Mouse (Mus musculus) forebrain, postnatal 0 days (tissue): ENCODE results near the gene Hmga1. TPM values are rescaled to one million over a fixed set of nuclear protein-coding genes. Genes with fewer than 3 reads are reported as not detected.

ENCODE experiments used
- ATAC-seq: fragments of 200-750 bp; cut with Nextera tagmentation; 2 replicates; pipeline ENCODE4 v1.8.0; 2017; ENCODE audit warnings: mild to moderate bottlenecking, moderate library complexity
- DNase-seq: peaks from one replicate; pipeline ENCODE4 v3.0.0-alpha.2; 2015
- H3K27ac ChIP-seq: fragments of 300-500 bp; sonication (generic); 2 replicates; pipeline ENCODE4 v1.5.1; 2014; ENCODE audit warnings: low read depth, mild to moderate bottlenecking, antibody characterized with exemption, low read length, moderate library complexity, mixed read lengths
- H3K27me3 ChIP-seq: fragments of 300-500 bp; sonication (generic); 2 replicates; pipeline ENCODE4 v1.6.1; 2014; ENCODE audit warnings: mild to moderate bottlenecking, low read length, mixed read lengths; ENCODE audit not compliant: insufficient read depth
- H3K36me3 ChIP-seq: fragments of 300-500 bp; sonication (generic); 2 replicates; pipeline ENCODE4 v1.6.1; 2014; ENCODE audit warnings: mild to moderate bottlenecking, moderate library complexity; ENCODE audit not compliant: insufficient read depth
- H3K4me1 ChIP-seq: fragments of 300-500 bp; sonication (generic); 2 replicates; pipeline ENCODE4 v1.6.1; 2014; ENCODE audit warnings: antibody characterized with exemption; ENCODE audit not compliant: insufficient read depth
- H3K4me2 ChIP-seq: fragments of 300-500 bp; sonication (generic); 2 replicates; pipeline ENCODE4 v1.6.1; 2014; ENCODE audit warnings: low read depth, mild to moderate bottlenecking, moderate library complexity
- H3K4me3 ChIP-seq: fragments of 300-500 bp; sonication (generic); 2 replicates; pipeline ENCODE4 v1.5.1; 2014; ENCODE audit warnings: low read depth, low read length, mixed read lengths
- H3K9ac ChIP-seq: fragments of 300-500 bp; sonication (generic); 2 replicates; pipeline ENCODE4 v1.6.1; 2014; ENCODE audit warnings: mild to moderate bottlenecking
- H3K9me3 ChIP-seq: fragments of 300-500 bp; sonication (generic); 2 replicates; pipeline ENCODE4 v1.6.1; 2016; ENCODE audit warnings: low read length
- CTCF ChIP-seq: sonication (generic); IDR thresholded peaks from 2 replicates; pipeline ENCODE4 v1.5.1; 2016; ENCODE audit warnings: antibody characterized with exemption, control low read depth, low read depth
- WGBS: fragments of 180-500 bp; shearing (Covaris S2); extraction: QIAGEN DNeasy Blood & Tissue Kit; methylation state at CpG from one replicate; pipeline ENCODE4 v1.1.7; 2014; 5-methylcytosine and 5-hydroxymethylcytosine counted together
- polyA plus RNA-seq: library from polyadenylated mRNA; unstranded; fragments of >200 nt; fragmentation: Nextera tagmentation; extraction: Ambion mirVana; gene quantifications from 2 replicates; pipeline ENCODE4 v1.2.1, GENCODE M21; 2015
- total RNA-seq: library from RNA; depleted of rRNA; stranded (reverse); fragments of >200 nt; gene quantifications from 2 replicates; pipeline ENCODE4 v1.2.3, GENCODE M21; 2014

Hmga1 gene
- total and polyA plus RNA-seq, 2 experiments from 2014 or later = 99.1 to 122 TPM

DNA sequence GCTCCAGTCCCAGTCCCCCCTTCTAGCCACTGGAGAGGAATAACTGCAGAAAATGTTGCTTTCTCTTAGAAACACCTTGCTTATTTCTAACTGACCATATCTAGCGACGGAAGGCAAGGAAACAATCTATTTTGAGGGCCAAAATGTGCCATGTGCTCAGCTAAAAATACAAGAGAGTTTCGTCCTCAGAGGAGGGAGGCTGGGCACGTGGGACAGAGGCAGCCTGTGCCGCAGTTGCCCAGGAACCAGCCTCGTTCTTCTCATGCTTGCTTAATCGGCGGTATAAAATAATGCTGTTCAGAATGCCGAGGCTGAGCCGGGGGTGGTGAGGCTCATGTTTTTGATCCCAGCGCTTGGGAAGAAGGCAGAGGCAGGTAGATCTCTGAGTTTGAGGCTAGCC, 11.7 kb upstream of the Hmga1 start:
- TF ChIP-seq CTCF = no peak
- no peak overlapping the region for H3K27ac ChIP-seq
- no peak overlapping the region for H3K4me2 ChIP-seq
- H3K9ac ChIP-seq = no peak overlapping the region
- no peak overlapping the region for H3K4me3 ChIP-seq
- no peaks in the 10 kb centered on the region for H3K4me1 ChIP-seq
- H3K27me3 ChIP-seq = no peaks in the 10 kb centered on the region
- no peaks in the 10 kb centered on the region for H3K9me3 ChIP-seq
- no peaks in the 10 kb centered on the region for H3K36me3 ChIP-seq
- ATAC-seq = no peak
- DNase-seq = no peak
- WGBS = 76% methylated on average over 11 of the region's 11 CpGs

- no peak for DNase-seq
- TF ChIP-seq CTCF = no peak
Measured at GRCm38 (mm10) chr17:27545991-27546390, 10.3 kb upstream of the Hmga1 start.

GRCm38 (mm10) chr17:27546574-27547085, 9.7 kb upstream of the Hmga1 start:
- H3K4me3 ChIP-seq = no peak overlapping the region
- no peaks in the 10 kb centered on the region for H3K27me3 ChIP-seq
- no peak for TF ChIP-seq CTCF
- no peaks in the 10 kb centered on the region for H3K36me3 ChIP-seq
- ATAC-seq (no peak), DNase-seq (no peak)
- WGBS = 64% methylated on average over 7 of the region's 7 CpGs
- no peak overlapping the region for H3K27ac ChIP-seq
- H3K9ac ChIP-seq = no peak overlapping the region
- no peak overlapping the region for H3K4me2 ChIP-seq
- H3K9me3 ChIP-seq = no peaks in the 10 kb centered on the region
- H3K4me1 ChIP-seq = no peaks in the 10 kb centered on the region

More at GRCm38 (mm10) chr17:27545991-27546390, 10.3 kb upstream of the Hmga1 start:
- H3K27me3 ChIP-seq = no peaks in the 10 kb centered on the region
- H3K9me3 ChIP-seq = no peaks in the 10 kb centered on the region
- no peak overlapping the region for H3K4me3 ChIP-seq
- H3K27ac ChIP-seq = no peak overlapping the region
- no peaks in the 10 kb centered on the region for H3K4me1 ChIP-seq
- H3K9ac ChIP-seq = no peak overlapping the region
- ATAC-seq = no peak
- H3K36me3 ChIP-seq = no peaks in the 10 kb centered on the region
- no peak overlapping the region for H3K4me2 ChIP-seq
- WGBS = 52% methylated on average over 12 of the region's 12 CpGs

GRCm38 (mm10) chr17:27547253-27547868, 8.9 kb upstream of the Hmga1 start:
- Histone ChIP-seq H3K9ac (no peak overlapping the region), H3K4me2 (no peak overlapping the region), H3K36me3 (no peaks in the 10 kb centered on the region), H3K27me3 (no peaks in the 10 kb centered on the region), H3K4me1 (no peaks in the 10 kb centered on the region), H3K4me3 (no peak overlapping the region), H3K9me3 (no peaks in the 10 kb centered on the region), H3K27ac (no peak overlapping the region)
- no peak for DNase-seq
- ATAC-seq = no peak
- TF ChIP-seq CTCF = no peak
- 72% methylated on average over 9 of the region's 9 CpGs for WGBS

DNA sequence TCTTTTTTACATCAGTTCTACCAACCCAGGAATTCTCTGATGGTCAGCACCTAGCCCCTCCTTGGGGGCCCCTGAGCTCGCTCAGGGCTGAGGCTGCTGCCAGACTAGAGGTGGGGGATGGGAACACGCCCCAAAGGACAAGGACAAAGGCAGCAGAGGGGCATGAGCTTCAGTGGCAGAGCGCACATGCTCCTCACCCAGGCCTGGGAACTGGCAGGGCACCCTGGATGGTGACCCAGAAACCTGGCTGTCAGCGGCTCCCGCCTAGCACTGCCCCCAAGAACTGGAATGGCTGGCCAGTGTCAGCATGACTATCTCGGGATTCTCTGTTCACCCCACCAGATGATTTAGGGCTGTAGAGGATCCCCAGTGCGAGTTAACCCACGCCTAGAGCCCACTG, 7.1 kb upstream of the Hmga1 start:
- DNase-seq (no peak), ATAC-seq (peak; percentile 25; the same call in 1 of the 2 replicates)
- Histone ChIP-seq H3K27me3 (no peaks in the 10 kb centered on the region), H3K9ac (no peak overlapping the region), H3K36me3 (no peaks in the 10 kb centered on the region), H3K4me2 (no peak overlapping the region), H3K4me1 (no peaks in the 10 kb centered on the region), H3K27ac (no peak overlapping the region), H3K4me3 (no peak overlapping the region), H3K9me3 (no peaks in the 10 kb centered on the region)
- WGBS = 45% methylated on average over 8 of the region's 8 CpGs
- TF ChIP-seq CTCF = no peak

GRCm38 (mm10) chr17:27551393-27551940, 4.8 kb upstream of the Hmga1 start:
- Histone ChIP-seq H3K4me2 (no peak overlapping the region), H3K27ac (no peak overlapping the region), H3K9ac (no peak overlapping the region), H3K36me3 (no peaks in the 10 kb centered on the region), H3K27me3 (no peaks in the 10 kb centered on the region), H3K9me3 (no peaks in the 10 kb centered on the region), H3K4me3 (no peak overlapping the region), H3K4me1 (0 out of 2 replicates have a peak, but pooled peaks cover 6% of the 10 kb centered on the region)
- DNase-seq = no peak
- TF ChIP-seq CTCF = no peak
- WGBS = 70% methylated on average over 10 of the region's 10 CpGs
- no peak for ATAC-seq
